Mouse (Mus musculus): ENCODE data around the gene Snapc5.

GRCm38 (mm10) chr9:64156641-64157040 is 22.4 kb upstream of the Snapc5 start:
- TF ChIP-seq CTCF (IDR thresholded peaks at IDR 0.05; ENCODE audit: borderline replicate concordance, insufficient read depth, low read length) (no peak), POLR2A (IDR thresholded peaks at IDR 0.05; ENCODE audit: low read depth, low read length) (no peak)

Measured in embryonic fibroblast, embryonic 13.5 days (primary cell).